8 mouse cellular contexts compared by ENCODE assay signal in genomic region chr4:116159912-116160311, GRCm38 (mm10). TPM values are rescaled to one million over a fixed set of nuclear protein-coding genes. Genes with fewer than 3 reads are reported as not detected.
DNase-seq lines count a peak whose midpoint lies in the region; ATAC-seq and TF ChIP-seq lines count a peak whose summit lies in the region.

No protein-coding gene starts in this region.

- 55% methylated on average over 3 of the region's 3 CpGs for WGBS in forebrain, embryonic 16.5 days
- 71% methylated on average over 3 of the region's 3 CpGs for WGBS in midbrain, embryonic 16.5 days

- H3K27ac ChIP-seq in left cerebral cortex, adult 2 months, result peak overlapping the region; percentile 85
- H3K27ac ChIP-seq in forebrain, embryonic 16.5 days (ENCODE audit: low read length), result no peak overlapping the region
- H3K27ac ChIP-seq in midbrain, embryonic 16.5 days (ENCODE audit: low read length), result no peak overlapping the region

- no peaks in the 10 kb centered on the region for H3K9me3 ChIP-seq in forebrain, embryonic 16.5 days (ENCODE audit: control insufficient read depth, low read length)
- no peaks in the 10 kb centered on the region for H3K9me3 ChIP-seq in midbrain, embryonic 16.5 days (replicated peaks; ENCODE audit: control insufficient read depth, low read length, poor library complexity, severe bottlenecking)

- H3K4me2 ChIP-seq in forebrain, embryonic 16.5 days (ENCODE audit: low read length), result no peak overlapping the region
- no peak overlapping the region for H3K4me2 ChIP-seq in midbrain, embryonic 16.5 days (ENCODE audit: low read length)

- no peak overlapping the region for H3K4me3 ChIP-seq in left cerebral cortex, adult 2 months
- H3K4me3 ChIP-seq in forebrain, embryonic 16.5 days (replicated peaks; ENCODE audit: low read length), result no peak overlapping the region
- no peak overlapping the region for H3K4me3 ChIP-seq in midbrain, embryonic 16.5 days (ENCODE audit: low read depth, low read length)

- peak; percentile 50 to 72 for DNase-seq in cerebellum, postnatal 25 days
- no peak for DNase-seq in cerebellum, adult 9-11 months
- peak in 1 of 2 experiments; percentile 35 for DNase-seq in left cerebral cortex, adult 2 months (ENCODE audit: extremely low spot score in 1 of 2, low spot score in 2 of 2)
- no peak for DNase-seq in left cerebral cortex, adult 11 months (ENCODE audit: low spot score)
- no peak for DNase-seq in spleen, postnatal 4 days (ENCODE audit: low spot score in 2 of 2)

- intact Hi-C loops in left cerebral cortex, adult 2 months (cut with DNase I), result no loop called here

- H3K4me1 ChIP-seq in forebrain, embryonic 16.5 days (replicated peaks; ENCODE audit: control insufficient read depth, insufficient read depth, low read length), result no peaks in the 10 kb centered on the region; the same call in 1 of the 2 replicates
- no peaks in the 10 kb centered on the region for H3K4me1 ChIP-seq in midbrain, embryonic 16.5 days (ENCODE audit: control insufficient read depth, insufficient read depth, low read length)

- peaks cover 31% of the 10 kb centered on the region for H3K36me3 ChIP-seq in forebrain, embryonic 16.5 days (ENCODE audit: control insufficient read depth, insufficient read depth)
- H3K36me3 ChIP-seq in midbrain, embryonic 16.5 days (ENCODE audit: control insufficient read depth, insufficient read depth, low read length), result peaks cover 36% of the 10 kb centered on the region

- peak; percentile 71 for TF ChIP-seq CTCF in left cerebral cortex, adult 2 months (IDR thresholded peaks at IDR 0.05)

- ATAC-seq in forebrain, embryonic 16.5 days, result peak; percentile 65
- 0 out of 2 replicates have a peak, but pooled peaks have one; percentile 50 for ATAC-seq in midbrain, embryonic 16.5 days
- ATAC-seq in monocyte, adult 5-6 weeks (replicated peaks; ENCODE audit: insufficient number of reproducible peaks, low FRiP score, low TSS enrichment, poor library complexity, severe bottlenecking), result no peak

- H3K9ac ChIP-seq in forebrain, embryonic 16.5 days (replicated peaks; ENCODE audit: low read depth, low read length), result peak overlapping the region; percentile 26; the same call in 1 of the 2 replicates
- no peak overlapping the region for H3K9ac ChIP-seq in midbrain, embryonic 16.5 days (ENCODE audit: low read depth, low read length)

- no peaks in the 10 kb centered on the region for H3K27me3 ChIP-seq in forebrain, embryonic 16.5 days (replicated peaks; ENCODE audit: control insufficient read depth, insufficient read depth, low read length)
- H3K27me3 ChIP-seq in midbrain, embryonic 16.5 days (ENCODE audit: control insufficient read depth, insufficient read depth, low read depth, low read length), result no peaks in the 10 kb centered on the region

RNA-seq across cellular contexts. Expression of gene Tspan1, which starts 7.5 kb away (rescaled TPM):
- total RNA-seq in left cerebral cortex, adult 2 months (2021), result not detected
- 0.10 and 0.19 TPM in 2 replicates for polyA plus RNA-seq in forebrain, embryonic 16.5 days (2015; fragmentation: Nextera tagmentation; extraction: Ambion mirVana)
- not detected in 2 replicates for polyA plus RNA-seq in midbrain, embryonic 16.5 days (2015; fragmentation: Nextera tagmentation; extraction: Ambion mirVana)
- total RNA-seq in monocyte, adult 5-6 weeks (2017), result not detected in 3 replicates

RNA-seq across cellular contexts. Expression of gene Lurap1, which starts 8.8 kb away (rescaled TPM):
- 10 to 100 TPM; 28.4 to 31.2 TPM for total RNA-seq in left cerebral cortex, adult 2 months (2021)
- 2.6 and 2.7 TPM in 2 replicates for polyA plus RNA-seq in forebrain, embryonic 16.5 days (2015; fragmentation: Nextera tagmentation; extraction: Ambion mirVana)
- polyA plus RNA-seq in midbrain, embryonic 16.5 days (2015; fragmentation: Nextera tagmentation; extraction: Ambion mirVana), result 2.1 and 3.1 TPM in 2 replicates
- 0.19 TPM in 1 of 3 replicates, not detected in the others for total RNA-seq in monocyte, adult 5-6 weeks (2017)

RNA-seq across cellular contexts. Expression of gene 1700042G07Rik, which starts 13.3 kb away (rescaled TPM):
- not detected for total RNA-seq in left cerebral cortex, adult 2 months (2021)
- polyA plus RNA-seq in forebrain, embryonic 16.5 days (2015; fragmentation: Nextera tagmentation; extraction: Ambion mirVana), result not detected in 2 replicates
- not detected in 2 replicates for polyA plus RNA-seq in midbrain, embryonic 16.5 days (2015; fragmentation: Nextera tagmentation; extraction: Ambion mirVana)
- total RNA-seq in monocyte, adult 5-6 weeks (2017), result not detected in 3 replicates

RNA-seq across cellular contexts. Expression of gene Gm49337, which starts 13.3 kb away (rescaled TPM):
- total RNA-seq in left cerebral cortex, adult 2 months (2021), result 1 to 10 TPM; 1.4 to 2.9 TPM
- not detected in 2 replicates for polyA plus RNA-seq in forebrain, embryonic 16.5 days (2015; fragmentation: Nextera tagmentation; extraction: Ambion mirVana)
- not detected in 2 replicates for polyA plus RNA-seq in midbrain, embryonic 16.5 days (2015; fragmentation: Nextera tagmentation; extraction: Ambion mirVana)
- total RNA-seq in monocyte, adult 5-6 weeks (2017), result 0.76 TPM in 1 of 3 replicates, not detected in the others

RNA-seq across cellular contexts. Expression of gene Pomgnt1, which starts 36.3 kb away (rescaled TPM):
- 10 to 100 TPM; 80.2 to 85.6 TPM for total RNA-seq in left cerebral cortex, adult 2 months (2021)
- 61.5 and 67.3 TPM in 2 replicates for polyA plus RNA-seq in forebrain, embryonic 16.5 days (2015; fragmentation: Nextera tagmentation; extraction: Ambion mirVana)
- polyA plus RNA-seq in midbrain, embryonic 16.5 days (2015; fragmentation: Nextera tagmentation; extraction: Ambion mirVana), result 63.1 and 68.8 TPM in 2 replicates
- total RNA-seq in monocyte, adult 5-6 weeks (2017), result 10.0 to 24.0 TPM (median 12.7 TPM) in 3 replicates

Comparison
In these comparisons a context has a peak if more than half of its experiments do, and no peak if none do; other contexts are left out.
1. DNase-seq: peak in cerebellum, postnatal 25 days (2 of 2); none in cerebellum, adult 9-11 months (single experiment), left cerebral cortex, adult 11 months (single experiment) and spleen, postnatal 4 days (0 of 2).
2. RNA of gene Lurap1, which starts 8.8 kb away (total RNA-seq): 28.4 to 31.2 TPM in left cerebral cortex, adult 2 months; 0.19 TPM in monocyte, adult 5-6 weeks; every median in the first group is over 10 times any median in the second.